Mouse (Mus musculus) liver, adult 2 months (tissue): Measurements from ENCODE around the gene Pde4a.

Experiments
- CTCF ChIP-seq: fragments of 200-500 bp; IDR thresholded peaks from 2 replicates; pipeline ENCODE4 v1.5.1; 2011; ENCODE audit warnings: low read depth, low read length, control low read depth
- POLR2A ChIP-seq: fragments of 200-500 bp; IDR thresholded peaks from 2 replicates; pipeline ENCODE4 v1.6.1; 2011; ENCODE audit warnings: low read length, control low read depth; ENCODE audit not compliant: insufficient read depth; ENCODE audit errors: extremely low read depth

- TF ChIP-seq CTCF (no peak), POLR2A (no peak)
Measured at GRCm38 (mm10) chr9:21138386-21138785, 27.1 kb upstream of the Pde4a start.
